Mouse (Mus musculus) layer of hippocampus, adult 9-10 months (tissue): Measurements from ENCODE around the gene Pde6b.

Experiments
- DNase-seq: peaks from one replicate; pipeline ENCODE4 v3.0.0; 2022; ENCODE audit warnings: low spot score

The Pde6b gene

DNA sequence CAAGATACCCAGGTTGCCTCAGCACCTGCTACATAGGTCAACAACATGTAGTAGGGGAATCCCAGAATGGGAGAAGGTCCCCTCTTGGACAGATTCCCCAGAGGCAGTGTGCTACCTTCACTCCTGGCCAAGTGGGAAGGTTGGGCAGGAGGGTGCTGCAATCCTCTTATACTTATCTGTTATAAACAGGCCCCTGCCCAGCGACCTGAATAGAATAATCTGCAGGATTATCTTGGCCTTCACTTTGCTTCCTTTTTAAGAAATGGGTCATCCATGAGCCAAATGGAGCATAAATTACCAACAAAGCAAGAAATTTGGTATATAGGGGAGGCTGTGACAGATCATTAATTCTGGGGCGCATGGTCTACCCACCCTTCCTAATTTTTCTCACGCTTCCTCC, 1.6 kb downstream of the Pde6b start:
- DNase-seq, result no peak

DNA sequence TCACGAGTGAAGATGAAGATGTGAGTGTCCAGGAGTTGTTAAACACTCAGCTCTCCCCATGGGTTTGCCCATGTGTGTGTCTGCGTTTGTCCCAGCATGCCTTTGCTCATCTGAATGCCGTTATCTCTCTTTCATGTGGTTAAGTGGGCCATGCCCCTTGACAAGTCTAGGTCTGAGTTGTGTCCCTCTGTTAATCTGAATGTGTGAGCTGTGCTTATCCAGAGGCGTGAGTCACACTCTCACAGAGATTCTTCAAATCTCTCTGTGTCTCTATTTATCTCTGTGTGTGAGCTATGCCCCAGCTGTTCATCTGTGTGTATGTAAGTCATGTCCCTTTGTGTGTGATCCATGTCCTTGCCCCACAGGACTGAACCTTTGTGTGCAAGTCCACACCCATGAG, 15.3 kb downstream of the Pde6b start:
- DNase-seq, result no peak

DNA sequence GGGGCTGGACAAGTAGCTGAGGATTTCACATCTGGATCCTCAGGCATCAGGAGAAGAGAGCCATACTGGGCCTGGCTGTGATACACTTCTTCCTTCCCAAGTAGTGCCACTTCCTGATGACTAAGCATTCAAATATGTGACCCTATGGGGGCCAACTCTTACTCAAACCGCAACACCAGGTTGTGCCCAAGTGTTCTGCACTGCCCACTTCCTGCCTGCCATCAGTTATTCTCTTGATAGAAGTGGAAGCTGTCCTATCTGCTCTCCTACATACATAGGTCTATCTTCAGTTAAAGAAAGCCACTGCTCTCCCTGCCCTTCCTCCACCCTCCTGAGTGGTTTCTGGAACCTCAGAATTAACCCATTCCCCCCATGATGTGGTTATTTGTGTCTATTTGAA, 17.3 kb downstream of the Pde6b start:
- no peak for DNase-seq

DNA sequence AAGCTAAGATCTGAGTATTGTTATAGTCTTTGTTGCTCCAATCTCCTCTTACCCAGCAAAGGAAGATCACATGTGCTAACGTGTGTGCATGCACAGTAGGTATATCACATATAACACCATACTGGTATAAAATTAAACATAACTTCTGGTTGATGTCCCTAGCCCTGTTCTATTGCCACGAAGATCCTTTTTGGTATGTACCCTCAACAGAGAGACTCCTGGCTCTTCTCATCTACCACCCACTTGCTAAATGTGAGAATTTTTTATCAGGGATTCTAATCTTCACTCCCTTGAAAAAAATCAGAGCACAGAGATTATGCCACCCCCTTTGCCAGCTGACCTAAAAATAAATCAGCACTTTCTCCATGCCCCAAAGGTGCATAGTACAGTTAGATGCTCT, 18.8 kb downstream of the Pde6b start:
- no peak for DNase-seq

DNA sequence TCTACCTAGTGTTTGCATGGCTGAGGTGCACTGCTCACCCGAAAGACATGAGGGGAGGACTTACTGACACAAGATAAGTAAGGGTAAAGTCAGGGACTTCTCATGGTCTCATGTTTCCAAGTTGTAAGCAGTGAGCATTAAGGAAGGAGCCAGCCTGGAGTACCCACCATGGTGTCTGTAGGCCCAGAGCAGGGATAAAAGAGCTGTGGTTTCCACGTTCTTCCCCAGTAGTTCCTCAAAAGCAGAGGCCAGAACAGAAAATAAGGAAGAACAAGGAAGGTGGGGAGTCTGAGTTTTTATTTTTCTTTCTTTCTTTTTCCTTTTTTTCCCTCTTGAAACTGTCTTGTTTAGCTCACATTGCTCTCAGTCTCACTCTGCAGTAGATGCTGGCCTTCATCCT, 26.5 kb downstream of the Pde6b start:
- no peak for DNase-seq

DNA sequence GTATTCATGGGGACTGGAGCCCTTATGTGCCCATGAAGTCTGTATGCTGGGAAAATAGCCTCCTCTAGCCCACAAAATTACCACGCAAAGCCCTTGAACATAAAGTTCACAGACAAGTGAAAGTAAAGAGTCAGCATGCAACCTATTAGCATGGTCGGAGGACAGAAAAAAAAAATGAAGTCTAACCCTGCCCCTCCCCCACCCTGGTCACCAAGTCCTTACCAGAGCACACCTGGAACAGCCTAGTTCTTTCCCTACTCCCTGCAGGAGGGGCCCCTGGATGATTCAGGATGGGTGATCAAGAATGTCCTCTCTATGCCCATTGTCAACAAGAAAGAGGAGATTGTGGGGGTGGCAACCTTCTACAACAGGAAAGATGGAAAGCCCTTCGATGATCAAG, 34.5 kb downstream of the Pde6b start:
- DNase-seq, result no peak

DNA sequence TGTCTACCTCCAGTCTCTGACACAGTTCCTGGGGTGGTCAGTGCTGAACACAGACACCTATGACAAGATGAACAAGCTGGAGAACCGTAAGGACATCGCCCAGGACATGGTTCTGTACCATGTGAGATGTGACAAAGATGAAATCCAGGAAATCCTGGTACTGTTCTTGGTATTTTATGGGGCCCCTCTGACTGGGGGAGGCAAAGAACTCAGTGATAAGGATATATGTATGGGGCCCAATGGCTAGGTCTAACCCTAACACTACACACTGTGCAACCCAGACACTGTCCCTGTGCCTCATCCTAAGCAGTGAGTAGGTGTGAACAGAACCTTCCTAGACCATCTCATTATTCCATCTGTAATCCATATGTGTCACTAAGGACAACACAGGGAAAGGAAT, 35.2 kb downstream of the Pde6b start:
- DNase-seq, result no peak

DNA sequence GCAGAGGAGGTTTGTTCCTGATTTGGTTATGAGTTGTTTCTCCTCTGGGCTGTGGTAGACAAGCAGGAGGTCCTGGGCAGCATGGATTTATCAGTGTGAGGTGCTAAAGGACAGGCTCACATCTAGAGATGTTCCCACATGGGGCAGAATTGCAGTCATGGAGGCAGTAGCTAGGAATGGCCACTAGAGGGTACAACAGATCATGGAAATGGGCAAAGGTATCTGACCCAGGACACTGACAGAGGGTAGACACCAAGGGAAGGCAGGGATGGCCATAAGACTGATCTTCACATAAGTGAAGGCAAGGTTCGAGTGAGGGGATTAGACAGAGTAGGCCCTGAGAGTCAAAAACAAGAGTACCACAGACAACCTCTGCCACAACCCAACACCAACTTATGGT, 39.0 kb downstream of the Pde6b start:
- DNase-seq, result peak; percentile 25

DNA sequence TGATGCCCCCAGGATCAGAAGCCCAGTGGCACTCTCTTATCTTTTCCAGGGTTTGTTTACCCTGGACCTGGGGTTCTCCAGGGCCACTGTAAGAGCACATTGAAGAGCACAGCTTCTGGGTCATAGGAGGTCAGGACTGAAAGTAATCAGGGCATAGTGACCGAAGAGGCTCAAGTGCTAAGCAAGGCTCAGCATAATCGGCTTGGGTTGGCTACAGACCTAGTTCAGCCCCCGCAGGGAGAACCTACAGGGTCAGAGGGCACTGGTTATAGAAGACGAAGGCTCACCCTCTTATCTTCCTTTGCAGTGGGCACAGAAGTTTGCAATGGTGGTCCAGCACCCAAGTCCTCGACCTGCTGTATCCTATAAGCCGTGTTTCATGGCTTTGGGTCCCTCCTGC, 43.0 kb downstream of the Pde6b start:
- DNase-seq, result no peak

DNA sequence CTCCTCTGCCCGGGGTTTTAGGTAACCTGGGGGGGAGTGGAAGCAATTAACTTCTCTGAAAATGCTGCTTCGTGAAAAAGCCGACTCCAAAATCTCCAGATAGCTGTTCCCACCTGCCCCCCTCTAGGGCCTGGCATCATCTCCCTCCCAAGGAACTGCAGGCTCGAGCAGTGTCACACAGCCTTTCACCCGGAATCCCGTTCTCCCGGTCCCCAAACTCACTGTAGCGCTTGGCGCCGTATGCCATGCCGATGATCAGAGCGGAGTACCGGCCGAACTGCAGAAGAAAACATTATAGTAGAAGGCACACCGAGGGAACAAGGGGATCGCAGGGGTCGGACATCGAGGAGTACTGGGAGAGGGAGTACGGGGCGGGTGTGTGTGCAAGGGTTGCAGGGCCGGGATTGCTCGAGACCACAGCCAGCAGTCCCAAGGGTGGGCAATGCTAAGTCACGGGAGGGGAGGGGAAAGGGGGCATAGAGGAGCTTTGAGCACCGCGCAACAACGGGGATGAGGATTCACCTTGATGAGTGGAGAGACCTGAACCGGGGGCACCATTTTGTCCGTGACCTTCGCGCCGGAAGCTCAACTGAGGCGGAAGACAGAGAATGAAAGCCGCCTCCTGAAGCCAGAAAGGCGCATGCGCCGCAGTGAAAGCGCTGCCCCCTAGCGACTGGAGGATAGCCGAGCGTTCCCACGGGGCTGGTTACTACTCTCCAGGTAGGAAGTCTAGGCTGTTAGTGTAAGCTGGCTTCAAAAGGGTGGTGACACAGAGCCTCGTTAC, 45.8 kb downstream of the Pde6b start, which contains the start of gene Atp5k:
Gene Atp5k (minus strand): TSS at position 645 of the 784 bp plus-strand sequence.
- DNase-seq, result peak; percentile 83

DNA sequence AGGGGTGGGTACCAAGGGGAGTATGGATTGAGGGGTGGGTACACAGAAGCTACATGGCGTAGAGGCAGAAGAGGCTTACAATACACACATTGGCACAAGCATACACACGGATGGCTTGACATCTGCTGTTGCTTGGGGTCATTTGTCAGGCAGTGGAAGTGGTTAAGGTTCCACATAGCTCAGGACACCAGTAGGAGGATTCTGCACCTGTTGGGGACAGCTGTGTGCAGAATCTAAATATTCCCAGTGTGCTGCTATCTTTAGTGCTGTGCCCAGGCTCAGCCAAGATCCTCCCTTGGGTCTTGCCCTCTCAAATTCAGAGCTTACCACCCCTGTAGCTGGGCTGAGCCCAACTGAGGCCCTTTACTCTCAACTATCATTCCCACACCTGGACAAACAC, 47.9 kb downstream of the Pde6b start:
- no peak for DNase-seq

DNA sequence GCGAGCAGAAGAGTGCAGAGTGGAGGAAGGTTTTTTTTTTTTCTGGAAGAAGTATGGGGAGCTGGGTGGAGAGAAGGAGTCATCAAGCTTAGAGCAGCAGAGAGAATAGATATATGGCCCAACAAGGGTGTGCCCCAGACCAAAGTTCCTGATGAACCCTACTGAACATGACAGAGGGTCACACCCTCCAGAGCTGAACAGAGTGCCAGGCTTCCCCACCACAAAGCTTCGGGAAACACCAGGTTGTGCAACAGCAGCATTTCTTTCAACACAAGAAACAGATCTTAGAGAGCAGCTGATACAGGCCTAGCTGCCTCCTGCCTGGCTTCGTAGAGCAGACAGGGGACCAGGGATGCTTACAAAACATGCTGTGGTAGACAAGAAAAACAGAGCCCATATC, 58.8 kb downstream of the Pde6b start:
- DNase-seq, result no peak

DNA sequence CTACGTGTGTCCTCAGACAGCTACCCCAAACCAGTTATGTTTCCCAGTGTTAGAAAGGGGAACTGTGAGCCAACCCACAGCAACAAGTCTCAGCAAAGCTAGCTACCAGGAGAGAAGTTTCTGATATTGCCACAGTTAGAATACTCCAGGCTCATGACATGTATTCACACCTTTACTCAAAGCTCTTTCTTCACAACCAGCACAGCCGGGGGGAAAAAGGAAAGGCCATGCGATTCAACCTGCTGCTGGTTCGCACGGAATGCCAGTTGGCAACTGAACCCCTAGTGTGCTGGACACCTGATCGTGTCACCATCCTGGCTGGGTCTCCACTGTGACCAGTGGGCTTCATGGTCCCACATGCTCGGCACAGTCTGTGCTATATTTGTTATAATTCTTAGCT, 59.7 kb downstream of the Pde6b start:
- no peak for DNase-seq

DNA sequence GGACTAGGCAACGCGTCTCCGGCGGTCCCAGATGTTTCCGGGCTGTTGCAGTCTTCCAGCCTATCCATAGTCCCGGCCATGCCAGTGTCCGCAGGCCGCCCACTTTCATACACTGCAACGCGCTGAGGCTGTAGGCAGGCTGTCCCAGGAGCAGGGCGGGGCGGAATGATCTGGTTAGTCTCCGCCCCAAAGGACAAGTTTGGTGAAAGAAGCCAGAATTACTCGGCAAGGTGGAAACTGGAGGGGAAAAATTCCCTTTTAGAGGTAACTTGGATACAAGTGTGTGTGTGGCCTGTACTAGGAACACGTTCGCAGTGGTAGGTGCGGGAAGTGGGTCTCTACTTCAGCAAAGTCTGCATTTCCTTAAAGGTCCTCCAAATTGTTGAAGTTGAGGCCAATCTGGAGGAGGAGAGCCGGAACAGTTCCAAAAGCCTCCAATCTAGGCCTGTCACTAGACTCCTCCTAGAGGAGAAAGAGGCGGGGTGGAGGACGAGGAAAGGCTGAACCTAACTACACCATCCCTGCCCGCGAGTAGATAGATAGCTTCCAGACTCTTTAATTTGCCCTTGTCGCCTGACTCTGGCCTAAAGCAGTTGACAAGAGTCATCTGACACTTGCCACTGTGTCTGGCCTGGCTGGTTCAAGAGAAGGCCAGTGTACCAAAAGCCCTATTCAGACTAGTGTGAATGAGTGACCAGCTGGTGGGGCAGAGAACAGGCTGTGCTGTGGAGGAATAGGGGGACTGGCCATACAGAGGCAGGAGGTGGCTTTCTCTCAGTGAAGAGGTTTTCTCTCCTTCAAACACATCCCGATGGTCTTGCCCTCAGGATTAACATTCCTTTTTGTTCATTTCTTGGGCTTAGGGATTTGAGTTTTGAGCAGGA, 60.8 kb downstream of the Pde6b start, which contains the start of gene Mfsd7a:
Gene Mfsd7a (minus strand): TSS at position 107 of the 884 bp plus-strand sequence.
- DNase-seq, result no peak

DNA sequence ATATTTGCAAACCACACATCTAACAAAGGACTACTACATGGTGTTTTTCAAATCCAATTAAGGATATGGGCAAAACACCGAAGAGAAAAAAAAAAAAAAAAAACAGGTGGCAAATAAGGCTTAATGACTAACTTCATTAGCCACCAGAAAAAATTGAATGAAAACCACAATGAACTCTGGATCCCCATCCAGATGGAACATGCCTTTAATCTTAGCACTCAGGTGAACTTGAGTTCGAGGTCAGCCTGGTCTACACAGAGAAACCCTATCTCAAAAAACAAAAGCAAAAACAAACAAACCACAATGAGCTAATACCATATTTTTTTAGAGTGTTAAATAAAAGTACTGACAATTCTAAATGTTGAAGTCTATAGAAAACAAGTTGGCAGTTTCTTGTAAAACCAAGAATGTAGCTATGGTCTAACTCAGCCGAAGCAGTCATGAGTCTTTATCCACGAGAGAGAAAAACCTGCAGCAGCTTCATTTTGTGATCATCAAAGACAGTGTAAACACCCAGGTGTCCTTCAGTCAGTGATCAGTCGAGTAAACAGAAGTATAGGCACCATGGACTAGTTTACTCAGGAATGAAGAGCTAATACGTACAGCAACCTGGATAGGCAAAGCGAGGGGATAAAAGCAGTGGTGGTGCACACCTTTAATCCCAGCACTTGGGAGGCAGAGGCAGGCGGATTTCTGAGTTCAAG, 62.8 kb downstream of the Pde6b start:
- no peak for DNase-seq

DNA sequence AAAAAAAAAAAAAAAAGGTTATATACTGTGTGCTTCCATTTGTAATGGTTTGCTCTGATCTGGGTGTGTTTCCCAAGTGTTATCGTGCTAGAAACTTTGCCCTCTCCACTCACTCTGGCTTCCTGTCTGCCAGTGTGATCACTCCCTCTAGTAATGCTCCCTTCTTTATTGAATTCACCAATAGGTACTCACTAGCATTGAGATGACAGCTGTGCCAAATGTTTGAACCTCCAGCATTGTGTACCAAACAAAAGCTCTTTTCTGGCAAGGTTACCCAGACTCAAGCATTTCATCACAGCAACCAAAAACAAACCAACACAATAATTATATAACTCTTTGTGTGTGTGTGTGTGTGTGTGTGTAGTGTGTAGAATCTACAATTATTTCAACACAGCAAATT, 63.4 kb downstream of the Pde6b start:
- DNase-seq, result no peak

DNA sequence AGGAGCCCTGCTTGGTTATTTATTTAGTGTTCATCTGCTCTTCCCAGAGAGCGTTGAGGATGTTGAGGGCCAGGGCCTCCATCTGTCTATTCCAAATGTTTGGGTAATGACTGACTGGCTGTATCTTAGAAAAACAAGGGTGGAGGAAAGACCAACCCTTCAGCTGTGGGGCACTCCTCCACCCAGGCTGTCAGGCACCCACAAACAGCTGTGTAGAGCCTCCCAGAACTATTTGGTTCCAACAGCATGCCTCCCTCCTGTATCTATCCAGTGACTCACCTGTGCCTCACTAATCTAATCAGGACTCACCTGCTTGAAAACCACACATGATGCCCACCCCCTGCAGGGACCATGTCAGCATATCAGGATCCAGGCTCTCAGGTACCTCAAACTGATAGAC, 64.2 kb downstream of the Pde6b start:
- no peak for DNase-seq

DNA sequence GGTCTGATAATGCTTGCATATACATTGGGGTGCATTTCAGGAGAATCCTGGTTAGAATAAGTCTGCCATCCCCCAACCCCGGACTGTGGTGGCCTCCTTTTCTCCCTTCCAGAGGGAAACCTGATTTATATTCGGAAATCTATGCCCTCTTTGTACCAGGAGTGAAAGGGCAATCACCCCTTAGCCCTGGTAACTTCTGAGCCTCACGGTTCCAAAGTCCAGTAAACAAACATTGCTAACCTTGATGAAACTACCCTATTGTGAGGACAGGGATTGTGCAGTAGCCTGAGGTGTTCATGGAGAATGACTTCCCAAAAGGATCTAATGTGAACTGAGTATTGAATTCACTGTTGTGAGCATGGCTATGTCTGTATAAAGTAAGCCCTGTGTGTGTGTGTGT, 65.9 kb downstream of the Pde6b start:
- no peak for DNase-seq

DNA sequence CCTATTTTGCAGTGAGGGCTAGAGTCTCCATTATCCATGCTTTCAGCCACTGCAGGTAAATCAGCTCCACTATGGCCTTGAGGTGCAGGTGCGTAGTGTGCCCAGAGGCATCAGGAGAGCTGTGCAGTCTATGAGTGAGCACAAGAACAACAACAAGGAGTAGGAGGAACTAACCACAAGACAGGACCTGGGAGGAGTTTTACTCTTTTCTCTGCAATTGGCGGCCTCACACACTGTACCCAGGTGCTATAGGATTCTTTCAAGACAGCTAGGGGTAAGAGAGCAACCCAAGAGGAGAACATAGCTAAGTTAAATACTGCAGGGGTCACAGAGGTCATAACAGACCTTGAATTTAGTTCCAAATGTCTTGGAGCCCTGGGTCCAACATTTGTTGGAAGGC, 70.5 kb downstream of the Pde6b start:
- DNase-seq, result no peak

DNA sequence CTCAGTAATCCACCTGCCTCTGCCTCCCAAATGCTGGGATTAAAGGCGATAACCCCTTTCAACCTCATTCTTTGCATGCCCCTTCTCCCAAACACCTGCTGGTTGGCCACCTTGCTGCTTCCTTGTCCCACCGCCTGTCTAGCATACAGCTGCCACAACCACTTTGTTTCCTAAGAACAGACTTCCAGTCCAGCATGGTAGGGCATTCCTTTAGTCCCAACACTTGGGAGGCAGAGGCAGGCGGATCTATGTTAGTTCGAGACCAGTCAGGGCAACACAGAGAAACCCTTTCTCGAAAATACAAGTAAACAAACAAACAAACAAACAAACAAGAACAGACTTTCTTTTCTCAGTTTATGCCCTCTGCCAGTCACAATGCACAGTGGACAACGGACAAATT, 72.3 kb downstream of the Pde6b start:
- no peak for DNase-seq

DNA sequence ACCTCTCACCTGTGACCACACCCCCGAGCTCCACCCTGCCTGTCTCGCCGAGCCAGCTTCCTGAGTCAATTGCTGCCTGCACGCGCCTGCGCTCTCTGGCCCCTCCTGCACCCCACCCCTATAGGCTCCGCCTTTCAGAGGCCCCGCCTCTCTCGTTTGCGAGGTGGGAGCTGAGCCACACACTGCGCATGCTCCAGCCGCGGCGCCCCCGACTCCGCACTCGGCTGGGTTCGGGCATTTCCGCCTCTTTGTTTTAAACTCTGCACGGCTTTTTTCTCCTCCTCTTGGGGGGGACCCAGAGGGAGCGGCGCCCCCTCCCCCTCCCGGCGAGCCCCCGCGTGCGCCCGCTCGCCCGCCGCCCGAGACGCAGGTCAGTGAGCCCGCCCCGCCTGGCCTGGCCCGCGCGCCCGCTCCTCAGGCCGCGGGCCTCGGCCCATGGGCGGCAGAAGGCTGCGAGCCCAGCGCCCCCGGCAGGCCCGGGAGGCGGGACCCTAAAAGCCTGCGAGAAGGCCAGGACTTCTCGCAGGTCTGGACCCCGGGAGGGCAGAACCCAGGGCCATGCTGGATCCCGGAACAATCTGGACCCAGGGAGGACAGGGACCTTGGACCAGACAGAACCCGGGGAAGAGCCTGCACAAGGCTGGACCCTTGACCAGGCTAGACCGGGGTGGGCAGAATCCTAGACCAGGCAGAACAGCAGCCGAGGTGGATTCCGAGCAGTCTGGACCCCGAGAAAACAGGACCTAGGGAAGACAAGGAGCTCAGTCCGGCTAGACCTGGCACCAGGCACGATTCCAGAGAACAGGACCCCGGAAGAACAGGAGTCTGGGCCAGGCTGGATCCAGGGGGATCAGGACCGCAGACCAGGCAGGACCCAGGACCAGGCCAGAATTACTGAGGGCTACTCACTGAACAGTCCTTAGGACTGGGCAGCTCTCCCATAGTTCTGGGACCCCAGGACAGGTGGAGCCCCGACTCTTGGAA, 73.2 kb downstream of the Pde6b start, which contains the start of gene Pcgf3:
Gene Pcgf3 (plus strand): TSS at position 151 of the 984 bp plus-strand sequence.
- DNase-seq, result peak; percentile 88
